Mouse (Mus musculus): Measurements from ENCODE around the gene Zfp654.

DNA sequence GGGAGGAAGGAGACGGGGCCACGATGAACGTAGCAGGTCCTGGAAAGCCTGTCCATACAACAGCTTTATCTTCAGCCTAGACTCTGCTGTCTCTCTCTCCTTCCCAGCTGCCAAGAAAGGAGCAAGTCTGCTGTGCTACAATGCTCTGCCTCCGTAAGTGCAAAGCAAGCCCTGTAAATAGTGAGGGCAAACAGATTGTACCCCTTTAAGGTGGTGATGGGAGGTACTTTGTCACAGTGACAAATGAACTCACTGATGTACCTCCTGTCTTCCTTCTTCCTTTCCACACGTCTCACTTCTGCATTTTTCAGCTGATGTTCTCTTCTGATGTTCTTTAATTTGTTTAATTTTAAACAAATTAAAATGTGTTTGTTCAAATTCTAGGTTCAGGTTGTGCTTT, 32.4 kb upstream of the Zfp654 start:
- TF ChIP-seq HCFC1 (IDR thresholded peaks at IDR 0.05; ENCODE audit: borderline replicate concordance, insufficient read depth, low read length) (no peak), ZNF384 (IDR thresholded peaks at IDR 0.05; ENCODE audit: low read depth, low read length) (no peak)
